Mouse (Mus musculus) liver, postnatal 0 days (tissue): ENCODE measurements around the gene Snx29.

ENCODE experiments used
- CTCF ChIP-seq: sonication (generic); IDR thresholded peaks from 2 replicates; pipeline ENCODE4 v1.5.1; 2016; ENCODE audit warnings: antibody characterized with exemption, low read depth
- EP300 ChIP-seq: IDR thresholded peaks from 2 replicates; pipeline ENCODE4 v1.6.1; 2016; ENCODE audit warnings: antibody characterized with exemption, low read depth, mild to moderate bottlenecking

DNA sequence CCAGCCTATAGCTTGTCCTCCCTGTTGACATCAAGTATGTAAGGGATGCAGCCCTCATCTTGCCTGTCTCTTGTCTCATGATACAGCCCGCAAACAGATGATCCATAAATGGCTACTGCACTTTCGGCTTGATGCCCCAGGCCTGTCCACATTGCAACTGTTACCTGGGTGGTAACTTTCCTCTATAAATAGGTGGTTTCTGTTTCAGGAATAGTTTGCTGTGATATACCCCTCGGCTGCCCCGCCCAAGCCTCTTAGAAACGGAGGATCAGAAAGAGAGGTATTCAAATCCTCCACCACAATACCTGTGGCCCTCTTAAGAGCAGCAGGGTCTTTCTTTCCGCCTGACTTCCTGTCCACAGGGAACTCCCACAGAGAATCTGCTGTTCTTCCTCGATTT lies 9.2 kb upstream of the Snx29 start, which contains the start of gene Tnfrsf17:
- no peak for TF ChIP-seq EP300
- no peak for TF ChIP-seq CTCF
